Mouse (Mus musculus) kidney, embryonic 14.5 days (tissue): ENCODE results near the gene Swi5. TPM values are rescaled to one million over a fixed set of nuclear protein-coding genes. Genes with fewer than 3 reads are reported as not detected.

Experiments used
- ATAC-seq: fragments of 200-750 bp; cut with Nextera tagmentation; 2 replicates; pipeline ENCODE4 v1.8.0; 2017; ENCODE audit warnings: moderate number of reproducible peaks, mild to moderate bottlenecking, moderate TSS enrichment, moderate library complexity; ENCODE audit not compliant: low FRiP score, low TSS enrichment
- H3K27ac ChIP-seq: fragments of 300-500 bp; sonication (generic); 2 replicates; pipeline ENCODE4 v1.5.1; 2014; ENCODE audit warnings: low read depth, mild to moderate bottlenecking, low read length, moderate library complexity, mixed read lengths
- H3K27me3 ChIP-seq: fragments of 300-500 bp; sonication (generic); 2 replicates; pipeline ENCODE4 v1.6.1; 2014; ENCODE audit warnings: mild to moderate bottlenecking, low read length; ENCODE audit not compliant: control insufficient read depth, insufficient read depth
- H3K36me3 ChIP-seq: fragments of 300-500 bp; sonication (generic); 2 replicates; pipeline ENCODE4 v1.6.1; 2014; ENCODE audit warnings: low read length, mixed read lengths; ENCODE audit not compliant: control insufficient read depth, insufficient read depth
- H3K4me1 ChIP-seq: fragments of 300-500 bp; sonication (generic); 2 replicates; pipeline ENCODE4 v1.6.1; 2014; ENCODE audit warnings: low read length, mixed read lengths; ENCODE audit not compliant: control insufficient read depth, insufficient read depth
- H3K4me2 ChIP-seq: fragments of 300-500 bp; sonication (generic); replicated peaks from 2 replicates; pipeline ENCODE4 v1.6.1; 2014; ENCODE audit warnings: low read depth, mild to moderate bottlenecking, low read length
- H3K4me3 ChIP-seq: fragments of 300-500 bp; sonication (generic); 2 replicates; pipeline ENCODE4 v1.5.1; 2014; ENCODE audit warnings: mild to moderate bottlenecking, low read length
- H3K9ac ChIP-seq: fragments of 300-500 bp; sonication (generic); 2 replicates; pipeline ENCODE4 v1.6.1; 2014; ENCODE audit warnings: low read depth, mild to moderate bottlenecking, low read length, moderate library complexity
- H3K9me3 ChIP-seq: fragments of 300-500 bp; sonication (generic); 2 replicates; pipeline ENCODE4 v1.6.1; 2016; ENCODE audit warnings: low read length; ENCODE audit not compliant: control insufficient read depth
- WGBS: fragments of 180-500 bp; shearing (Covaris S2); extraction: QIAGEN DNeasy Blood & Tissue Kit; methylation state at CpG from one replicate; pipeline ENCODE4 v1.1.7; 2014; 5-methylcytosine and 5-hydroxymethylcytosine counted together
- polyA plus RNA-seq: library from polyadenylated mRNA; unstranded; fragments of >200 nt; fragmentation: Nextera tagmentation; extraction: Ambion mirVana; gene quantifications from 2 replicates; pipeline ENCODE4 v1.2.1, GENCODE M21; 2014

The Swi5 gene
- polyA plus RNA-seq, 1 experiment from 2014 or later = 142 TPM

DNA sequence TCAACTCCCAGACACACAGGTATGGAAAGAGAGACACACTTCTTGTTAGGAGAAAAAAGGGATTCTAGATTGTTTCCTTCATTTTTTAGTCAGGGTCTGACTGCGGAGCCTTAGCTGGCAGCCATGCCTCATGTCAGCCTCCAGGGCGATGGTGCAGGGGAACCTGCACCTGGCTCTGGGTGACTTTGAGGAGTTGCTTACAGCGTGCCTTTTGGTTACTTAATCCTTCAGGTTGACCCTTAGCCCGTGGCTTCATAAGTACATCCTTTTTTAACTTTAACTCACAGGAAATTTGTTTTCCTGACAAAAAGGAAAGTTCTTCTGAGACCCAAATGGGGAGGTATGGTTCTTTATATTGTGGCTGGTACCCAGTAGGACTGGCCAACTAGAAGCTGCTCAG, 44.9 kb downstream of the Swi5 start:
- Histone ChIP-seq H3K4me1 (no peaks in the 10 kb centered on the region), H3K9me3 (no peaks in the 10 kb centered on the region), H3K4me3 (no peak overlapping the region), H3K27me3 (no peaks in the 10 kb centered on the region), H3K27ac (no peak overlapping the region), H3K36me3 (peaks cover 19% of the 10 kb centered on the region), H3K4me2 (no peak overlapping the region), H3K9ac (no peak overlapping the region)
- no peak for ATAC-seq
- WGBS = 82% methylated on average over 4 of the region's 4 CpGs

DNA sequence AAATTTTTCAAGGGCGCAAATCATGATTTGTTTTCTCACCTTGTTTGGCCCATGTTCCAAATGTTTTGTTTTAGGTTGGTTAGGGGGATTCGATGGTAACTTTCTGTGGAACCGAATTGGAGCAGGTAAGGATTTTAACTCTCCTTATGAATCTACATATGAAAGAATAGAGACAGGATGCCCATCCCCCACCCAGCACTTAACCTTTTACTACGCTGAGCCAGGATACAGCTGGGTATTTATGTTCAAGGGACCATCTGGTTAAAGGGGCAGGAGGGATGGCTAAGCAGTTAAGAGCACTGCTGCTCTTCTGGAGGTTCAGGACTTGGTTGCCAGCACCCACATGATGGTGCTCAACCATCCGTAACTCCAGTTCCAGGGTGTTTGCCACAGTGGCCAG, 47.3 kb downstream of the Swi5 start:
- Histone ChIP-seq H3K9ac (no peak overlapping the region), H3K36me3 (peaks cover 8% of the 10 kb centered on the region), H3K4me2 (no peak overlapping the region), H3K27me3 (no peaks in the 10 kb centered on the region), H3K4me3 (no peak overlapping the region), H3K4me1 (peaks cover 5% of the 10 kb centered on the region; the same call in 1 of the 2 replicates), H3K27ac (no peak overlapping the region), H3K9me3 (no peaks in the 10 kb centered on the region)
- WGBS = 77% methylated on average over 5 of the region's 5 CpGs
- no peak for ATAC-seq

DNA sequence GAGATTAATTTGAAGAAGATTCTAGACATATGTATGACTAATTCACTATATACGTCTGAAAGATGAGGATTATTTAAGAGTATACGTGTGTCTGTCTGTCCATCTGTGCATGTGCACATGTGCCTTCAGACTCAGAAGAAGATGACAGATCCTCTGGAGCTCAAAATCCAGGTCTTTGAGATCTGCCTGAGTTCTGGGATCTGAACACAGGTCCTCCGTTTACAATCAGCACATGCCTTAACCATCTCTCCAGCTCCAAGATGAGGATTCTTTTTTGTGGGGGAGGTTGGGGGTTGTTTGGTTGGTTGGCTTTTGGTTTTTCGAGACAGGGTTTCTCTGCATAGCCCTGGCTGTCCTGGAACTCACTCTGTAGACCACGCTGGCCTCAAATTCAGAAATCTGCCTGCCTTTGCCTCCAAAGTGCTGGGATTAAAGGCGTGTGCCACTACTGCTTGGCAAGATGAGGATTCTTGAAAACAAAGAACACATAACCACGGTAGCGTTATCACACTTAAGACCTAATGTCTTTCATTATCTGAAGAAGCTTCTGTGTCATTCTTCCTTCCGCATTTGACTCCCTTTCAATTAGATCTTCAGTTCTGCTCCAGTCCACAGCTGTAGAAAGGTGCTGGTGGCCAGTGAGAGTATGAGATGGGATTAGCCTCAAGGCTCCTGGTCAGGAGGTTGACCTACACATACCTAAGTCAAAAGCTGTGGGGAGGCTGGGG, 49.0 kb downstream of the Swi5 start:
- H3K4me3 ChIP-seq = no peak overlapping the region
- H3K9ac ChIP-seq = no peak overlapping the region
- 91% methylated on average over 9 of the region's 9 CpGs for WGBS
- H3K27ac ChIP-seq = no peak overlapping the region
- H3K4me2 ChIP-seq = no peak overlapping the region
- no peaks in the 10 kb centered on the region for H3K27me3 ChIP-seq
- H3K9me3 ChIP-seq = no peaks in the 10 kb centered on the region
- H3K4me1 ChIP-seq = peaks cover 13% of the 10 kb centered on the region
- no peak for ATAC-seq
- peaks cover 6% of the 10 kb centered on the region for H3K36me3 ChIP-seq

DNA sequence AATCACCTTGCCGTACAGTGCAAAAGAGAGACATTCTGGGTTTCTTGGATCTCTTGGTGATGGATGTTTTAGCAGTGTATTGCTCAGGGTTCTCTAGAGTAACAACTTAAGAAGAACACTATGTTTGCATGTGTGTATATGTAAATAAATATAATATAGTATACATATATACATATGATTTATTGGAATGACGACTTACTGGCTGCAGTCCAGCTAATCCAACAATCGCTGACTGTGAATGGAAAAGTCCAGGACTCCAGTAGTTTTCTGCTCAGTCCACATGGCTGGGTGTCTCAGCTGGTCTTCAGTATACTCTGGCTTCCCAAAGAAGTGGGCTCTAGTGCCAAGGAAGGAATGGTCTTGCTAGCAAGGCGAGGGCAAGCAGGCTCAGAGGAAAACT, 50.3 kb downstream of the Swi5 start:
- H3K9ac ChIP-seq = peak overlapping the region; percentile 77; the same call in 1 of the 2 replicates
- no peaks in the 10 kb centered on the region for H3K9me3 ChIP-seq
- H3K4me1 ChIP-seq = peaks cover 13% of the 10 kb centered on the region
- peaks cover 19% of the 10 kb centered on the region for H3K36me3 ChIP-seq
- peak overlapping the region; percentile 78 for H3K4me3 ChIP-seq
- peak overlapping the region; percentile 84 for H3K4me2 ChIP-seq
- H3K27me3 ChIP-seq = no peaks in the 10 kb centered on the region
- no peak for ATAC-seq
- no peak overlapping the region; the same call in 1 of the 2 replicates for H3K27ac ChIP-seq
- 34% methylated on average over 4 of the region's 4 CpGs for WGBS

DNA sequence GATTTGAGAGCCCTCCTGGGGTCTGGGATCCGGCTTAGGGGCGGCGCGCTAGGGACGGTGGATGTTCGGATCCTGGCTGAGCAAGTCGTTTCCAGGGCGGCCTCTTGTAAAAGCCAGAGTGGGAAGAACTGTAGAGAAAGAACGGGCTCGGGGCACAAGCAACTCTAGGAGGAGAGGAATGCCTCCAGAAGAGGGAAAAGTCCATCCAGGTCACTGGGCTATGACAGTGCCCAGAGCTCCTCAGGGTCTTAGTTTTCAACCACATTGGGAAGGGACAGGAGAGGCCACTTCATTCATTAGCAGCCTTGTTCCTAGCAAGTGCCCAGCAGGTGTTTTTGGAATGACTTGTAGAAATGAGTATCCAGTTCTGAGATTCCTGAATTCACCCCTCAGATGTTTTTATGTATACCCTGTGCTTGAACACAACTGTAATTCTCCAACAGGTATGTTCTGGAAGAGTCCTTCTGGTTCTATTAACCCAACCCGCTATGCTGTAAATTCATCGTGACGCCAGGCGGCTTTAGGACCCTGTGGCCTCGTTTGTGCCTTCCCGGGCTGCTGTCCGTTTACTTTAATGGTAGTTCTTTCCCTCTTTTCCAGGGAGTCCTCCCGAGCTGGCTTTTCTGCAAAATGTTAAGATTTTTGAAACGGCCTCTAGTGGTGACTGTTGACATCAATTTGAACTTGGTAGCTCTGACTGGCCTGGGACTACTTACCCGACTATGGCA, 51.0 kb downstream of the Swi5 start:
- peak overlapping the region; percentile 77 for H3K9ac ChIP-seq
- peak; percentile 30 for ATAC-seq
- WGBS = 0% methylated on average over 20 of the region's 20 CpGs
- no peaks in the 10 kb centered on the region for H3K9me3 ChIP-seq
- H3K27me3 ChIP-seq = no peaks in the 10 kb centered on the region
- H3K4me3 ChIP-seq = peak overlapping the region; percentile 78
- peaks cover 26% of the 10 kb centered on the region for H3K36me3 ChIP-seq
- peaks cover 13% of the 10 kb centered on the region for H3K4me1 ChIP-seq
- H3K27ac ChIP-seq = peak overlapping the region; percentile 91
- H3K4me2 ChIP-seq = peak overlapping the region; percentile 84

DNA sequence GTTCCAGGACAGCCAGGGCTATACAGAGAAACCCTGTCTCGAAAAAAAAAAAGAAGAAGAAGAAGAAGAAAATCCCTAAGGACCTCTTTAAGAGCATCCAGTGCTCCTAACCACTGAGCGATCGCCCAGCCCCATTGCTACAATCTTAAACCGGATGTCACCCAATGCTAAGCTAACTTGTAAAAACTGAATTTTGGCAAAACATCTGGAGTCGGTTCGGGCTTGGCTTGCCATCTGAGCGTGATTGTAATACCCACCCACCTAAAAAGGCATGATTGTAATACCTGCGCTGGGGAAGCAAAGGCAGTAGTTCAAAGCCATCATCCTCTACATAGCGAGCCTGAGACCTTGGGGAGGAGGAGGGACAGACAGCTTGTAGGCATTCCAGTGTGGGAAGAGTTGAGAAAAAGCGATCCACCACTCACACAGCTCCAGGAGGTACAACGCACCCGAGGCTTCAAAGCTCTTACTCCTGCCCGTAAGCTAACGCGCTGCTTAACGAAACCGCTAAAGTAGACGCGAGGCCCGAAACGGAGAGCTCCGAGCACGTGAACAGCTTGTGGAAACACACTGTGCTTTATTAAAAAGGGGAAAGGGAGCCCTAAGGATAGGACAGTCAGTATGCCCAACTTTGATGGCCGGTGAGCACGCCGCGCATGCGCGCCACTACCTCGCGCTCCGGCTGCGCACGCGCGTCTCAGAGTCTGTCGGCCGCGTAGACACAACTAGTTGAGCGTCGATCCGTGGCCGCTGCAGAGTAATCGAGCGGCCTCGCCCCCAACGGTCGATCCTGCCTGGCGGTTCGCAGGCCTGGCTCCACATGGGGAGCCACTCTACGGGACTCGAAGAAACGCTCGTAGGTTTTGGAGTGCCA, 51.8 kb downstream of the Swi5 start, which contains the start of gene Pomt1:
Gene Pomt1 (plus strand): TSS at position 705 of the 874 bp plus-strand sequence.
- Histone ChIP-seq H3K4me3 (peak within 1 kb of the TSS; percentile 78), H3K27me3 (no peaks in the 10 kb centered on the region), H3K9me3 (no peaks in the 10 kb centered on the region), H3K4me1 (peaks cover 13% of the 10 kb centered on the region), H3K4me2 (peak within 1 kb of the TSS; percentile 84), H3K27ac (peak within 1 kb of the TSS; percentile 91), H3K36me3 (peaks cover 34% of the 10 kb centered on the region), H3K9ac (peak within 1 kb of the TSS; percentile 77)
- ATAC-seq = peak; percentile 90
- WGBS = under 1% methylated on average over 54 of the region's 54 CpGs

DNA sequence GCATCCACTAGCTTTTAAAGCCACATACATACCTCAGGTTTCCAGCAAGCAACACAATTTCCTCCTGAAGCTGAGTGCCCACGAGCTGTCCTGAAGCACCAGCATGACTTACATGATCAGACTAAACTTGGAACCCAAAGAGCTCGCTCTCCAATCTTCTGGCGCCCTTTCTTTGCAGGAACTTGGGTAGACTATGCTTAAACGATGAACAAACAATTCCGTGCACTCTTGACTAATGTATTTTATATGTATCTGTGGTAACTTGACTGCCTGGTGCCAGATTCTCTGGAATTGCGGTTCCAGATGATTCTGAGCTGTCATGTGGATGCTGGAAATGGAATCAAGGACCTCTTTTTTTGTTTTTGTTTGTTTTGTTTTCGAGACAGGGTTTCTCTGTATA, 52.4 kb downstream of the Swi5 start:
- 32% methylated on average over 7 of the region's 7 CpGs for WGBS
- no peaks in the 10 kb centered on the region for H3K9me3 ChIP-seq
- H3K27me3 ChIP-seq = no peaks in the 10 kb centered on the region
- H3K36me3 ChIP-seq = peaks cover 41% of the 10 kb centered on the region
- H3K4me3 ChIP-seq = peak overlapping the region; percentile 78
- peaks cover 13% of the 10 kb centered on the region for H3K4me1 ChIP-seq
- no peak for ATAC-seq
- peak overlapping the region; percentile 91 for H3K27ac ChIP-seq
- H3K9ac ChIP-seq = peak overlapping the region; percentile 77
- H3K4me2 ChIP-seq = peak overlapping the region; percentile 84
